Mouse (Mus musculus) cerebellum, postnatal 4 days (tissue): ENCODE measurements around the gene Utrn.

ENCODE experiments used
- DNase-seq, 2 experiments: peaks; one replicate each; pipeline ENCODE4 v3.0.0; 2022; ENCODE audit warnings: low spot score in 2 of 2, mixed read lengths in 1 of 2

Utrn gene

GRCm38 (mm10) chr10:12869846-12870245 lies 681 bp upstream of the Utrn start:
- DNase-seq: no peak

DNA sequence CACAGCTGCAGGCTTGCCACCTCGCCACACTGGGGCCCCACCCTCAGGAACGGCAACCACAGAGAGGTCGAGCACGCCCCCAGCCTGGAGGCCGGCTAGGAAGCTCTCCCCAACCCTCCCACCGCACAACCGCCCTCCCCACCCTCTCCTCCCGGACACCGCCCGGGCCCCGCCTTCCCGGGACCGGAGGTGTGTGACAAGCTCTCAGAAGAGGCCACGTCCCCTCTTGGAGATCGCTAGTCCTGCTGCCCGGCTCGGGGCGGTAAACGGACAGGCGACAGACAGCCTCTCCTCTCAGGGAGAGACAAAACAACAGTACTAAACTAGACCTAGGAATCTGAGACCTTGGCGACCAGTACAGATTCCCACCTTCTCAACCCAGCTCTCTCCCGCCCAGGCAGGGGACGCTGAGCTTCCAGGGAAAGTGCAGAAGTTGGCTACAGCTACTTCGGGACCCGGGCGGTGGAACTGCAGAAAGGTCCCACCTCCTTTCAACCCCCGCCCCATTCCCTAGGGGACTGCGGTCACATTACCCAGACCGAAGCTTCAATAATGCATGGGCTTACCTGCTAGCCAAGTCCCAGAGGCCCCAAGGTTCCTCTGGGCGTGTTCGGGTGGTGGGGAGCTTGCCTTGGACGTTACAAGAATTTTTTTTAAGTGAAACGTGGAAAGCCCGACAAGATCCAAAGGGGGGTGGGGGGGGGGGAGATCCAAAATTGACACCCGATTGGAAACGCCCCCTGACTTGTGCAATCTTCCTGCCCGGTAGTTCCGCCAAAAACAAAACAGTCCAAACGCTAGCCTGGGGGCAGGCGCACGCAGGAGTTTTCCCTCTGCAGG lies 756 bp downstream of the Utrn start:
- peak; percentile 29 to 42 for DNase-seq

DNA sequence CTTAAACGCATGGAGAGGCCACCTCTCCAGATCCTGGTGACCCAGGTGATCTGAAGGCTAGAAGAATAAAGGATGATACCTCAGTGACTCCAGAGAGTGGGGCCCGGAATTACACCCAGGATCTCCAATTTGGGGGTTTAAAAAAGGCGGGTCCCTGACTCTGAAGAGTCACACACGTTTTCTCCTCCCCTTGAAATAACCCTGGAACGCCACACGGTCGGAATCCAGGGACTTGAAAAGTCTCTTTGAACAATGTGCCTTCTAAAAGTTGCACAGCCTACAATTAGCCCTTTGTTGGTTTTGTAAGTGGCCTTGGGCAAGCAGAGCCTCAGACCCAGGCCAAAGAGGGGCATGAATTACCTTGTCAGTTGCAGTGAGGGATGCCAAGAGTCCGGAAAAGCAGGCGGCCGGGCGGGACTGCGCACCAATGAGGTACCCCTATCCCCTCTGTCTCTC lies 1.4 kb downstream of the Utrn start:
- DNase-seq: no peak

- peak in 1 of 2 experiments; percentile 13 for DNase-seq
These were observed 2.0 kb downstream of the Utrn start for GRCm38 (mm10) chr10:12866971-12867732.

DNA sequence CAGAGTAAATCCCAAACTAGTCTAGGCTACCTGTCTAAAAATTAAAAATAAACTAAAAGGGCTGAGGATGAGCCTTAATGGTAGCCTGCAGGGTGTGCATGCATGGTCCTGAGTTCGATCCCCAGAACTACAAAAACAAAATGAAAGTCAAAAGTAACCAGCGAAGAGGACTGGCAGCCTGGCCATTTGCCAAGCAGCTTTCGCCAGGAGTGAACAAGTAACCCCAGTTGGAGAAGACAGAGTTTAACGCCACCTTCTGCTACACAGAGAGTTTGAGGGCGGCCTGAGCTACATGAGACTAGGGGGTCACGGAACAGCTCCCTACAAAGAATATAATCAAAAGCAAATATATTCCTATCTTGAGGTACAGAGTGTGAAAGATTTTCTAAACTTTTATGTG lies 4.0 kb downstream of the Utrn start:
- no peak for DNase-seq

DNA sequence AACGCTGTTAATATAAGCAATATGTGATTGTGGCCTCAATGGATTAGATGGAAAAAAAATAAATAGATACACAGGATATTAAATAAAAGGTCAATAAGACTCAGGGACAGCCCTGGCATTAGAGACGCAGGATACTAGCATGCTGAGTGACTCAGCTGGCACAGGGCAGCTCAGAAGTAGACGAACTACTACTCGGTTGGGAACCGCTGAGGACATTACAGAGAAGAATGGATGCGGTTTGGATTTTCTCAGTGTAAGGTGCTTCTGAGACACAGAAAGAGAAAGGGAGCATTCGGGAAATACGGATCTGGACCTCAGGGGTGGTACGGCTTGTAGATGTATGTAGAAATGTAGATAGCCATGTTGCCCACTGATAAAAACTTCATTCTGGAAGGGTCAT lies 5.6 kb downstream of the Utrn start:
- no peak for DNase-seq

- DNase-seq: no peak
These were observed 7.1 kb downstream of the Utrn start for GRCm38 (mm10) chr10:12862047-12862446.

DNA sequence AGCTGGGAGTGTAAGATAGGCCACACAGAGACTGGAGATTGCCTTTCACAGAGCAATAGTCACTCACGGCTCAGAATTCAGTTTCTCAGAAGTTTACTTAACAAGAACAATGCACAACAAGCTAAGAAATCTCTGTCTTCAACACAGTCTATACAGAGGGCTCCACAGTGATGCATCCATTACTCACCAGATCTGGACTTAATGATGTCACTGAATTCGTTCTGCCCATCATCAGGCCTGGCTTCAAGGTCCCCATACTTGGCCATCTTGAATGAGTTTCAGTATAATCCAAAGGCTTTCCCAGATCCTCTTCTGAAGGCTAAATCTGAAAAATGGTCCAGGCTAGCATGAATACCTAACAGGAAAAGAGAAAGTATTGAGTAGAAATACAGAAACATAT lies 7.8 kb downstream of the Utrn start:
- DNase-seq: no peak

GRCm38 (mm10) chr10:12860765-12861164 lies 8.4 kb downstream of the Utrn start:
- no peak for DNase-seq

- DNase-seq: no peak
These were observed 8.8 kb downstream of the Utrn start for GRCm38 (mm10) chr10:12860331-12860730.

DNA sequence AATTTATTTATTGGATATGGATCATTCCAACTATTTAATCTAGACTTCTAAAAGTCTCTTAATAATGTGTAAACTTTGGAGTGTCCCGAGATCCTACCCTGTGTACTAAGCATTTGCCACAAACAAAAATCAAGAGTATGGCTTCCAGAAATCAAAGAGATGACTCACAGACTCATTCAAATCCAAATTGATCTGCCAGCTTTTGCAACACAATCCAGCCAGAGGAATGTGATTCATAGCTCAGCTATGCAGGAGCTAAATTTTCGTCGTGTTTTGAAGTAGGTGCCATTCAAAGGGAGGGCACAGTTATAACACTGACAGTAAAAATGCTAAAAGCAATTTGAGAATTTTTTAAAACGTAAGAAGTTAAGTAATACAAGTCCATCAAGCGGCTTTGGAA lies 11.1 kb downstream of the Utrn start:
- DNase-seq: no peak

- DNase-seq: no peak
These were observed 14.9 kb downstream of the Utrn start for GRCm38 (mm10) chr10:12854298-12854697.

GRCm38 (mm10) chr10:12853776-12854175 lies 15.4 kb downstream of the Utrn start:
- DNase-seq: no peak

DNA sequence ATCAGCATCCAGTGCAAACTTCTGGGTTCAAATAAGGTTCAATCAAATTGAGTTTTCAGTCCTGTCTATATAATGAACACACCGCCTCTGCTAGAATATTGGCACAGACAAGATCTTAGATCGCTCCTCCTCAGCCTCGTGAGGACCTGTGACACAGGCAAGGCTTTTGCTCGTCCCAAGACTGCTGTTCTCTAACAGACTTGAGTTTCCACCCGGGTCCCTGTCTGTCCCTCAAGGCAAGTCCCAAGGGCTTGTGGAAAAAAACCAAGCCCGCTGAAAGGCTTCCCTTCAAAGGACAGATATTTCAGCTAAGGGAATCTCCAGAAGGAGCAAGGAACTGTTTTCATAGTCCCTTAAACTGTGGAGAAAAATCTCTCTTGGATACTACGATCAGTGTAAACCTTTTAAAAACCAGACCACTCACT lies 16.0 kb downstream of the Utrn start:
- no peak for DNase-seq

GRCm38 (mm10) chr10:12852416-12853195 lies 16.6 kb downstream of the Utrn start:
- DNase-seq: no peak

DNA sequence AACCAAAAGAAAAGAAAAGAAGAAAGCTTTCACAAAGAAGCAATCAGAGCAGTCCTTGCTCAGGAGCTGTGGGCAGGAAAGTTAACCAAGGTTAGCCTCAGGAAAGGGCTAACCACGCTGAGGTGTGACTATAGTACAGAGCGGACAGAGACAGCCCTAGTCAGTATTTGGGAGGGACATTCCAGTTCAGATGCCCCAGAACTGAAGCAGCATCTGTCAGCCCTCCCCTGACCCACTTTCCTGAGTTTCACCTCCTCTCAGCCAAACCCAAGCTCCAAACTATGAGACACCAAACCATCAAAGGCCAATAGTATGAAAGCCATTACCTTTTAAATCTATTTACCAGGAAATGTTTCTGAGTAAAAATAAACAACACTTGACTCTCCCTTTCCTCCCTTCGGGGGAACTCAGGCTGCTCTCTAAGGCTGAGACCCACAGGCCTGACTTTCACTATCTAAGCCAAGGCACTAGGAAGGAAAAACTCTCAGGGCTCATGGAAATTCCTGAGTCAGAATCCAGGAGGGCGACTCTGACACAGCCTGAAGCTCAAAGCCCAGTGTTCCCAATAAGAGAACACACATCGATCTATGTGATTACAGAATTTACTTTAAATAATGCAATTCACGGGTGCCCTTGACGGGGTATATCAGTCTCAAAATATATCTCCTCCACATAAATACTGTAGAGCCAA lies 18.2 kb downstream of the Utrn start:
- no peak for DNase-seq

DNA sequence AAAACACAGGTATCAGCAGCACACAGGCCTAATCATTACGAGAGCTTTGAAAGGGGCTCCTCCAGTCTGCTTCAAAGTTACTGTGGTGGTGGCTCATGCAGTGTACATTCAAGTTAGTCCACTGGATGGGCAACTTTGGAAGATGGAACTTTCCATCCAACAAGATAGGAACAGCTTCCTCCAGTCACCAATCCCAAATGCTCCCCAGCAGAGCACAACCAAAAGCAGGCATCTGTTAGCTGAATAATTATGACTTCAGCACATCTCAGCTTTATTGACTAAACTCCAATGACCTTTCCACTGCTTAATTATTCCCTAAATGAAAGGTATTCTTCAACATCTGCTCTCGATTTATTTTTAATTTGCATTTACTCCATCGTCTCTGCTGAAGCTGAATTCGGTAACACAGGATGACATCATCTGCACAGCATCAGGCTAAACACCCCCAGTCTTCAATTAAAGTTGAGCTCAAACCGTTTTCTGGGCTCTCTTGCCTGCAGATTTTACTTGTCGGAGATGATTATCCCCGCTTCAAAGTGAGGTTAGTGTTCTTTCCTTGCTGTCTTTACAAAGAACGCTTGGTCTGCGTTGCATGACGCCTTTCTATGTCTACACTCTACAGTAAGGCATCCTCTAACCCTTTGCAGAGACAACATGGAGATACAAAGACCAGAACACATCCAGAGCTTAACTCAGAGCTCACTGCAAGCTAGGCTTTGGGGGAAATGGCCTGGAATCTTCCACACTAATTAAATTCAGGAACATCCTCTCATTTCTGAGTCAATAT lies 20.6 kb downstream of the Utrn start:
- no peak for DNase-seq

GRCm38 (mm10) chr10:12842543-12842942 lies 26.6 kb downstream of the Utrn start:
- DNase-seq: no peak

- DNase-seq: no peak
These were observed 27.7 kb downstream of the Utrn start for GRCm38 (mm10) chr10:12841497-12841896.

- DNase-seq: no peak
These were observed 31.5 kb downstream of the Utrn start for GRCm38 (mm10) chr10:12837636-12838035.
